Mouse (Mus musculus) erythroid progenitor cell, adult 5-6 weeks (primary cell): ENCODE data around the gene Ntrk3. TPM values are rescaled to one million over a fixed set of nuclear protein-coding genes. Genes with fewer than 3 reads are reported as not detected.

Source experiments
- ATAC-seq: replicated peaks from 2 replicates; pipeline ENCODE4 v1.8.0; 2016; ENCODE audit warnings: moderate number of reproducible peaks, mild to moderate bottlenecking, moderate TSS enrichment, inconsistent platforms; ENCODE audit not compliant: poor library complexity, low FRiP score, severe bottlenecking
- total RNA-seq, 2 experiments: library from RNA; stranded (forward) in 1 of 2; stranded (reverse) in 1 of 2; fragments of 150-400 nt in 1 of 2; fragments of 186-747, 209-891 nt in 1 of 2; gene quantifications; 2 replicates each; pipeline versions ENCODE4 v1.2.3 to v1.2.4; 2015 to 2017; ENCODE audit warnings: low replicate concordance in 2 of 2

Gene Ntrk3
- total RNA-seq, 2 experiments from 2014 or later: 0.45 TPM; not detected in 1

DNA sequence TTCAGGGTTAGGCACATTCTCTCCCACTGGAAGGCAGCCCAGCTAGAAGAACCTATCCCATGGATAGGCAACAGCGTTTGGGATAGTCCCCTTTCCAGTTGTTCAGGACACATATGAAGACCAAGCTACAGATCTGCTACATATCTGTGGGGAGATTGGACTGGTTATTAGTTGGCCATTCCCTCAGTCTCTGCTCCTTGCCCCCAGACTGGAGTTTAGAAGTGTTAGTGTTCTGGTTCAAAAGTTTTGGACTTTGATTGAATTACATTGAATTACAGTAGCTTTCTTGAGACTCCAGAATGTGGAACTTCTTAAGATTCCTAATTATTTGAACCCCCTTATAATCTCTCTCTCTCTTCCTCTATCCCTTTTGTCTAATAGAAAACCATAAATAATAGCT, 607.8 kb downstream of the Ntrk3 start:
- ATAC-seq: no peak

Other genes with a start within 250 kb of the Ntrk3 start
- gene Mrps11, start 45.1 kb upstream of the Ntrk3 start, total RNA-seq (2015; ENCODE audit: low replicate concordance): 15.9 and 17.7 TPM in 2 replicates
- 13.9 and 29.9 TPM in 2 replicates for gene Mrps11, start 45.1 kb upstream of the Ntrk3 start, total RNA-seq (2017; ENCODE audit: low replicate concordance)
- 19.3 and 27.8 TPM in 2 replicates for gene Mrpl46, start 45.5 kb upstream of the Ntrk3 start, total RNA-seq (2015; ENCODE audit: low replicate concordance)
- gene Mrpl46, start 45.5 kb upstream of the Ntrk3 start, total RNA-seq (2017; ENCODE audit: low replicate concordance): 13.0 and 14.2 TPM in 2 replicates
- 8.0 and 8.6 TPM in 2 replicates for gene Det1, start 109.3 kb upstream of the Ntrk3 start, total RNA-seq (2015; ENCODE audit: low replicate concordance)
- gene Det1, start 109.3 kb upstream of the Ntrk3 start, total RNA-seq (2017; ENCODE audit: low replicate concordance): 3.1 and 3.7 TPM in 2 replicates
- gene Aen, start 157.8 kb upstream of the Ntrk3 start, total RNA-seq (2015; ENCODE audit: low replicate concordance): 5.9 and 6.5 TPM in 2 replicates
- 5.1 and 9.4 TPM in 2 replicates for gene Aen, start 157.8 kb upstream of the Ntrk3 start, total RNA-seq (2017; ENCODE audit: low replicate concordance)
- 649 and 766 TPM in 2 replicates for gene Isg20, start 175.4 kb upstream of the Ntrk3 start, total RNA-seq (2015; ENCODE audit: low replicate concordance)
- 322 and 333 TPM in 2 replicates for gene Isg20, start 175.4 kb upstream of the Ntrk3 start, total RNA-seq (2017; ENCODE audit: low replicate concordance)